Mouse (Mus musculus): ENCODE results near the gene Epb41l3.
"Not testable (repeated sequence)": the region's sequence is repeated elsewhere in the genome, so short reads cannot be mapped to it uniquely, and the experiment has no call there.

The Epb41l3 gene

DNA sequence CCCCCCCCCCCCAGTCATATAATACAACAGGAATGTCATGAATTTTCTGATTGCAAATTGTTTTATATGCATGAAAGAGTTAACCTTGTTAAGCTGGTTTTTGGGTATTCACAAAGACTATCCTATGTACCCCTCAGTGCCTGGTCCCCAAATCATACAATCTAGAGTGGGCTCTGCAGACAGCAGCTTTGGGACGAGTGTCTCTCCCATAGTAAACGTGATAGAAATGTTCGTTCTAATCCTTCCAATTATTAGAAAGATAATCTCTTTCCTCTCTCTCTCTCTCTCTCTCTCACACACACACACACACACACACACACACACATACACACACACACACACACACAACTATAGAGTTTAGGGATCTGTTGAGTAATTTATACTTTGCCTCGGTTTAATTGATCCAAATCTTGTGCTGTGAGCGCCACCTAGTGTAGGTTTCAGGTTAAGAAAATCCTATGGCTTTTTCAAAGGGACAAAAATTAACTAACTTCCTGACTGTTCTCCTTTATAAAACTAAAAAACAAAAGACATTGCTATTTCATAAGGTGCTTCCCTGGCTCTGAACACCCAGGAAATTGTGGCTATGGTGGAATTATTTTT is 30.4 kb downstream of the Epb41l3 start:
- DNase-seq (ENCODE audit: low spot score in 2 of 2), result peak in 1 of 2 experiments; percentile 14

DNA sequence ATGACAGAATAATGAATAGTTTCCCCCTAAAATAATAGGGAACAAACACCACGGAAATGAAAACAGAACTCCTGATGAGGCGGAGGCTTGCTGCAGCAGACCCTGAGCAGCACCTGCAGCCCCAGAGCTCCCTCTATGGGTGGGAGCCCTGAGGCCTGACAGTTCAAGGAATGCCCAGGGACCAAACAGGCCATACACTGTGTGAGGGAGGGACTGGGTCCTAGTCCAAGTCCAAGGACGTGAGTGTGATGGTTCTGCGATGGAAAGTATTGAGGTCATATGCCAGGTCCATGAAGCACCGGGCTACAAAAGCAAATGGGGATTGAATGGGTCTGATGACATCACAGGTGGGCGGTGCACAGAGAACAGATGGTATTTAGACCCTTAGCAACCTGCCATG is 33.7 kb downstream of the Epb41l3 start:
- DNase-seq (ENCODE audit: low spot score in 2 of 2), result no peak

DNA sequence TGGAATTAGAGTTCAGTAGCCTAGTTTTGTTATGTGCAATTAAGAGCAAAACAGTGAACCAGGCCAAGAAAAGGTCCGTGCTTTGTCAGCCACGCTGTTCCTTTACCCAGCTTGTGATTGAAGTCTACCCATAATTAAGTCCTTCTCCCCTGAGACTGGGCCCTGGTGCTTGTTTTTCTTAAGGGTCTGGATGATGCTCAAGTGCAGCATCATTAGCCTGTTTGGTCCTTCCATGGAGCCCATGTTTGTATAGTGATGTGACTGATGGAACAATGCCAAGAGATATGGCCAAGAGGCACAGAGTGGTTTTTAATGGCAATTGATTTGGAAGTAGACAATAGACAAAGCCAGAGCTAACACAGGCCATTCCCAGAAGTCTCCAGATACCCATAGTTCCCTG is 36.7 kb downstream of the Epb41l3 start:
- no peak for DNase-seq (ENCODE audit: low spot score in 2 of 2)

DNA sequence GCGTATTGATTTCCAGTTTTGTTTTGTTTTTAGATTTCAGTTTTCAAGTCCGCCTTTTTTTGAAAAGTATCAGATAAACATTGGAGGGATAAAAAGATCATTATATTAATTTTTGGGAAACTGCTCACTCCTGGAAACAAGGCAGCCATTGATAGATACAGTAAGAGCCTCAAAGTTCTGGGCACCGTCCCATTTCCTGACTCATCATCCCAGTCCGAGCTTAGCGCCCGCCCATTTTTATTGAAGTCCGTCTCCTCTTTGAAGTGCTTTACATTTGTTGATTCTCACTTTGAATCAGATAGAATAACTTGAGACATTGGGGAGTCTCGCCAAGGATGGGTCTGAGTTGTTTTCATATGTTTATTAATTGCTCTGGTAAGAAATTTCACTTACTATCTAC is 43.7 kb downstream of the Epb41l3 start:
- DNase-seq (ENCODE audit: low spot score in 2 of 2), result no peak

DNA sequence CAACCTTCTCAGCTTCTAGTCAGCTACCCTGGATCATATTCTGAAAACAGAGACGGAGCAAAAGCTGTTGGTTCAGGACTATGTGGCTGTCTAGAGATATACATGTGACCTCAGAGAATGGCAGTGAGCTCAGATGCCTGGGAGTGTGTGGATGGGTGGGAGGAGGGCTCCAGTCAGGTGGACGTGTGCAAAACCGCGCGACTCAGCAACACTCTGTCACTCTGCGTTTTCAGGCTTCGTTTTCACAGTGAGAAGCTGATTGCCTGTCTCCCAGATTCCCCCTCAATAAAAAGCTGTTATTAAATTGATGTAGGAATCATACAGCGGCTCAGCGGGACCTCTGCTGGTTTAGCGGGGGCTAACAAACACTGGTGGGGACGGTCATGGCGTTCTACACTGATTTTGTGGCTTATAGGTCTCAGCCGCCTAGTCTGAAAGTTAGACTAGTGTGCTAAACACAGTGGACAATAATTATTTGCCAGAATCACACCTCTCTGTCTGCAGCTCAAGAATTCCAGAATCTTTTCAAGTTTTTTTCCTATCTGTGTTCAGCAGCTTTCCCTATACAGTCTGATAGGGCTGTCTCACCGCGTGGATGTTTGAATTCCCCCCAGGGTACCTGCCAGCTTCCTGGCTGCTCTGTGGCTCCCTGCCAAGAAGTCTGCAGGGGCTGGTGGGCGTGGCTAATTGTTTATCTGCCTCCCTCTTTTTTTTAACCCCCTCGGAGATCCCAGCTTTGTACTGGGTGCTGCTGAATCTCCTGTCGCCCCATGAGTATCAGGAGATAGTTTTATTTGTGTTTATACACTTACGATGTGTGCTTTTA is 45.3 kb downstream of the Epb41l3 start:
- DNase-seq (ENCODE audit: low spot score in 2 of 2), result no peak

DNA sequence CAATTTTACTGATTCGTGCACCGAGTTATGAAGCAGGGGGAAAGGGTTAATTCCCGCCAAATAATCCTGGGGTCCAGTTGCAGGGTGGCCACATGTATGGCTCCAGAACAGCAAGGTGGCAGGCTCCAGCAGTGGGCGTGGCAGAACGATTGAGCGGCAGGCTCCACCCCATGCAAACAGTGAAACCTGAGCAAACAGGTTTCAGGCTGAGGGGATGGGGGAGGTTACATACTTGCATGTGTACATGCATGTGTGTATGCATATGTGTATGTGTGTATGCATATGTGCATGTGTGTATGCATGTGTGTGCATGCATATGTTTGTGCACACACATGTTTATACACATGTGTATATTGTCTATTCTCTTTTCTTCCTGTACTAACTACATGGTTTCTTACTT is 46.9 kb downstream of the Epb41l3 start:
- DNase-seq (ENCODE audit: low spot score in 2 of 2), result not testable (repeated sequence)

DNA sequence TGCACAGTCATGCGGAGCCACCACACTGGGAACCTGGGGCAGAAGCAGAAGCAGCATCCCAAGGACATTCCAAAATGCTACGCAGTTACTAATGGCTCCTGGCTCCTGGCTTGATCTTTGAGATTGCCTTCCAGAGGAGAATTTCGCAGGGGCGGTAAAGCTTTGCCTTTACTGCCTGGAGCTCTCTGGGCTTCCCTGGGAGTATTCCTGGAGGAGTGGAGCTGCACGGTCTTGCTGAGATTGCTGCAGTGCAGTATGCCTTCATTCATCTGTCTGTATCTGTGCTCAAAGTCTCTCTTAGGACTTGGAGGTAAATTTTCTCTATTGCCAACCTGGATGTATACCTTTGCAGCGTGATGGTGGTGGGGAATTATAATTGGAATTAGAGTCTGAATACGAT is 52.0 kb downstream of the Epb41l3 start:
- no peak for DNase-seq (ENCODE audit: low spot score in 2 of 2)

DNA sequence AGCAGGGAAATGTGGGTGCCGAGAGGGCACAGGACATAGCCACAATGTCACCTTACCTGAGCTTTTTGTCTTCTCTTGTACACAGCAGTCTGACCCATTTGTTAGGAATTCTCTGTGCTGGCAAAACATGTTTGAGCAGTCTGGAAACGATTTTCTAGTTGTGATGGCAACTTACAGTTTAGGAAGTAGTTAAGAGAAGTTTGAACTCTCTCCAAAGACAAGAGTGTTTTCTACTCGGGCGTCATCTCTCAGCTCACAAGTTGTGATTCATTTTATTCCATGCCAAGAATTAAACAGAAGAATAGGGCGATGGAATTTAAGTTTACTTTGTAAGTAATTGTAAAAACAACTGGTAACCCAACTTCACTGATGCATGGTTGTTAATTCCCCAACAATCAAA is 52.5 kb downstream of the Epb41l3 start:
- DNase-seq (ENCODE audit: low spot score in 2 of 2), result no peak

DNA sequence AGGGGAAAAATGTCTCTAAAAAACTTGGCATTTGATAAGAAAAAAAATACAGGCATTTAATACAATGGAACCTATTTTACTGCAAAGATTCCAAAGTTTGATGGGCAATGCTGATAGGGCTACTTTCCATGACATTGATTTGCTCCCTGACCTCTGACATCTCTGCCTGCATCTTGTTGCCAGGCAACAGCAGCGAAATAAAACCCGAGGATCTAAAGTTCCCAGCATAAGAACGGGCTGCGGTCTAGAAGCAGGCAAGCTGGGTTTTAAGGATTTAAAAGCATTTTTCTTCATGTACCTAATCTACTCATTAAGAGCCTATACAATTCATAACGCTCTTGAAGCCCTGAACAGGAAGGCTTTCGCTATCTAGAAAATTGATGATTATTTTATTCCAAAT is 54.0 kb downstream of the Epb41l3 start:
- no peak for DNase-seq (ENCODE audit: low spot score in 2 of 2)

DNA sequence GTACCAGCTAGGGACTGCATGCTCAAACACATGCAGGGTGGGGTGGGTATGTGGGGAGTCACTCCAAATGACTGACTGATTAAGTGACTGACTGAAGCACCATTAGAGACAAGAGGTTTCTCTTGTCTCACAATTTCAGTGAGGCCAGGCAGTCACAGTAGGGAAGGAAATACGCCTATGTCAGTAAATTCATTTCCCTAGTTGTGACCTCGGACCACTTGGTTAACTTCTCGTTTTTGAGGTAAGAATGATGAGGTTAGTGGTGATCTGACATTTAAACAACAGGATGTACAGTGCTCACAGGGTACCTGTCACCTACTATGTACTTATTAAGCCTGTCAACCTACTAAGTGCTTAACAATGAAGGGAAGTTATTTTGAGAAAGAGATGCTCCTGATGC is 67.5 kb downstream of the Epb41l3 start:
- DNase-seq (ENCODE audit: low spot score in 2 of 2), result no peak

DNA sequence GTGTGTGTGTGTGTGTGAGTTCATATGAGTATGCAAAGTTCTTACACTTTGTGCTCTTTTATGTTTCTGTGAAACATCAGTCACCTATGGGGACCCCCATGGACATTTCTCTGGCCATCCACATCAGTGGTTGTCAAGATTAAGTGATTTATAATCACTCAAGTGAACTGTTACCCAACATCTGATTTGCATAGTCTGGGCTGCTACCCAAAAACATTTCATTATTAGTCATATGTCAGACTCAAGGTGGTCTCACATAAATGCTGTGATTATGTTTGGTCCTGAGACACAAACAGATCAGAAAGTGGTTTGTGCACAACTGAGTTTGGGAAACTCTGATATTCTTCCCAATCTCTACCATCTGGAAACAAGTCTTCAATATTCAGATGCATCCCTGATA is 75.3 kb downstream of the Epb41l3 start:
- DNase-seq (ENCODE audit: low spot score in 2 of 2), result no peak

DNA sequence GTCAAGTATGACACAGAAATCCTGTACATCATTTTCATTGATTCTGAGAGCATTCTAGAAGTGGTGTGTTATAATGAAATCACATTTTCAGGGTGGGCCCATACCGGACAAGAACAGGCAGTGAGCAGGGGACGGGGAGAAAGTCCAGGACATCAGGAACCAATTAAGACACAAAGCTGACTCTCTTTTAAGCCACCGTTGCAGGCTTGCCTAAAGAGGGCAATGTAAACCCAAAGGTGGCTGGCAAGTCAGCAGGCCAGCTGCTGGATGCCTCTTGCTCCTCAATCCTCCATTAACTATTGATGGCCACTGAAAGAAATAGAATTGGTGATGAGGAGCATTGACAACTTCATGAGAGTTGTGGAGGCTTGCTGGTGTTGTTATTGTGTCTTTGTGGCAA is 75.8 kb downstream of the Epb41l3 start:
- DNase-seq (ENCODE audit: low spot score in 2 of 2), result no peak

DNA sequence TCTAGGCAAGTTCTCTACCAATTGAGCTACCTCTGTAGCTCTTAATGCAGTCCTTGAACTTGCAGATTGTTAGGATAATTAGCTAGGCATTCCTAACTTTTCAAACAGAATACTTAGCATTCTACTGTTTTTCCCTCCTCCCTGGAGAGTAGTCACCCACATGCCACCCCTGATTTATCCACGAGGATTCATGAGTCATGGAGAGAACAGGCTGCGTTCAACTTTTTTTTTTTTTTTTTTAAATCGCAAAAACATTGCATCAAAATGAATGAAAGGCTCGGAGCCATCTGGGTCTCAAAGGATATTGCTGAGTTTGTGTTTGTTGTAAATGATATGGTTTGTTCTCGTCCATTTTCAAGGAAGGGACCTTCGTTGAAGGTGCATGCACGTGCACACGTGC is 79.6 kb downstream of the Epb41l3 start:
- DNase-seq (ENCODE audit: low spot score in 2 of 2), result no peak

DNA sequence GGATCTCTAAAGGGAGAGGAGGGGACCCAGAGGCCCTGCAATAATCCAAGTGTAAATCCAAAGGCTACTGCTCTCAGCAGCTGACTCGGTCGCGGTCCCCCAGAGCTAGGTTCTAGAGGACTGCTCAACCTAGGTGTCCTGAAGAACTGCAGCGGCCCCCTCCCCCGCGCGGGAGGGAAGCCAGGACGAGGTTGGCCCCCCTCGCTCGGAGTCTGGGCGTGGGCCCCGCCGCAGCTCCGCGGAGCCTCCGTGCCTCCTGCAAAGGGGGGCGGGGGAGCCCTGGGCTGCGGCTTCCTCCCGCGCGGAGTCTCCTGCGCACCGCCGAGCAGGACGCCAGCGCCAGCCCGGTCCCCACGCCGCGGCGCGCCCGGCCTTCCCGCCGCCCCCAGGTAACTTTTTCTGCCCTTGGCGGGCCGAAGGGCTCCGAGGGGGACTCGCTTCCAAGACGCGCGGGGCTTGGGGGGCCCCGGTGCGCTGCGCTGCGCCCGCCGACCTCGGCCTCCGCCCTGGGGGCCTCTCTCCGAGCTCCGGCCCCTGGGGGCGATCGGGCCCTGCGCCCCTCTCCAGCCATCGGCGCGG is 81.1 kb downstream of the Epb41l3 start:
- peak; percentile 15 to 33 for DNase-seq (ENCODE audit: low spot score in 2 of 2)

DNA sequence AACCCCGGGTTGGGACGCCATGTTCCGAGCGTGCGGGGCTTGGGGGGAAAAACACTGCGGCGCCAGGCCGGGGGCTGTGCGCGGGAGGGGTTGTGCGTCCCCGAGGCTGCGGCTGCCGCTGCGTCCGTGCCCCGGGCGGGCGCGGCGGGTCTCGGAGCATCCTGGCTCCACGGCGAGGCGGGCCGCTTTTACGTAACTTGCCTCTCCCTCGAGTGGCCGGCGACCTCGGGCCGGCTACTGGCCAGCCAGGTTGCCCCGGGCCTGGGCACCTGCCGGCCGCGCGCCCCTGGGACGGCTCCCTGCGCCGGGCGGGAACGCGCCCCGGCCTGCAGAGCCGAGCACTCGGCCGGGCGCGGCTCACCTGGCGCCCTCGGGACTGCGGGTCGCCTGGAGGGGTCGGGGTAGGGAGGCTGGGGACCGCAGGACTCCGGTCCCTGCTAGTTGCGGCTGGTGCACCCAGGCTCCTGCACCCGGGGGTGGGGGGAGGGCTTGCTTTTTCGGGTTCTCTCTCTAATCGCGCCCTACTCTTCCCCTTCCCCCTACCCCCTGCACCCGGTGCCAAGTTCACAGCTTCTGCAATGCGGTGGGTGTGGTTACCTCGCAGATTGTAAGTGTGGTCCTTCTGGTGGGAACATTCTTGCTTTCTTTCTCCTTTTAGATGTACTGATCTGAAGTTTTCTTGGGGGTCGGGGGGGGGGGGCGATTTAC is 81.8 kb downstream of the Epb41l3 start:
- DNase-seq (ENCODE audit: low spot score in 2 of 2), result peak in 1 of 2 experiments; percentile 12

DNA sequence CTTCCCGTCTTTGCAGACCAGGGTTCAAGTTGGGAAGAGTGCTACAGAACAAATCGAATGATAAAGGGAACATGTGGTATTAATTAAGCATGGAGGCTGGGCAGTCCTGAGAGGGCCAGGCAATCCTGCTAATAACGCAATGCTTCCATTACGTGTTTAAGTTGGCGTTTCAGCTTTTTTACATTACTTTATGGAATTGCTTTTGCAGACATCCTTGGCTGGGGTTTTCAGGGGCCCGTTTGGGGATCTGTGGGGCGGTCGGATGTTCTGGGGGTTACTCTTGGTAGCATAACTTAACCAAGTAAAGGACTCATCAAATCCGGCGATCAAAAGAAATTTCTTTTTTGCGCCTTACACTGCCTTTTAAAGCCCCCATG is 82.3 kb downstream of the Epb41l3 start:
- DNase-seq (ENCODE audit: low spot score in 2 of 2), result no peak

DNA sequence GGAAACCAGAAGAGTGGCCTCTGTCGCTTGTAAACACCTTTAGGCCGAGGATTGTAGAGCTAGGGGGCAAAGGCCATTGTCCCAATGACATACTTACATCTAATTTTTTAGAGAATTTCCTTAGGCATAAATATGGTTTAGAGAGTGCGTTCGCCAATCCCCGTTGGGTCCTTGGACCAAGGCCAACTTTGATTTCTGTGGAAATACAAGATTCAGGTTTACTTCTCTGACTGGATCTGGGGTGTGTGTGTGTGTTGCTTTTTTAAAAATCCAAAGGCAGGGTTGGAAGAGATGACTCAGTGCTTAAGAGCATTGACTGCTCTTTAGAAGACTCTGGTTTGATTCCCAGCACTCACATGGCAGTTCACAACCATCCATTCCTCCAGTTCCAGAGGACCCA is 83.2 kb downstream of the Epb41l3 start:
- DNase-seq (ENCODE audit: low spot score in 2 of 2), result no peak

DNA sequence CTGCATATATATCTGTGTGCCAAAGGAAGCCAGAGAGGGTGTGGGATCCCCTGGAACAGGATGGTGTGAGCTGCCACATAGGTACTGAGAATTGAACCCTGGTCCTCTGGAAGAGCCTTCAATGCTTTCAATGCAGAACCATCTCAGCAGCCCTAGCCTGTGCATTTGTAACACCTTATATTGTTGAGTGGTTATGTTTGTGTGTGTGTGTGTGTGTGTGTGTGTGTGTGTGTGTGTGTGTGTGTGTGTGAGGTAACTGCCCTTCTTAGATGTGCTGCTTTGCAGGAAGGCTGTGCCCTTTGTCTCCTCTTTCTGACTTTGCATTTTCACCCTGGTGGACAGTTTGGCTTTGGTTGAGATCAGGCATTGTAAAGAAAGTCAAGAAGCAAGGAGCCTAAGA is 87.2 kb downstream of the Epb41l3 start:
- DNase-seq (ENCODE audit: low spot score in 2 of 2), result no peak

DNA sequence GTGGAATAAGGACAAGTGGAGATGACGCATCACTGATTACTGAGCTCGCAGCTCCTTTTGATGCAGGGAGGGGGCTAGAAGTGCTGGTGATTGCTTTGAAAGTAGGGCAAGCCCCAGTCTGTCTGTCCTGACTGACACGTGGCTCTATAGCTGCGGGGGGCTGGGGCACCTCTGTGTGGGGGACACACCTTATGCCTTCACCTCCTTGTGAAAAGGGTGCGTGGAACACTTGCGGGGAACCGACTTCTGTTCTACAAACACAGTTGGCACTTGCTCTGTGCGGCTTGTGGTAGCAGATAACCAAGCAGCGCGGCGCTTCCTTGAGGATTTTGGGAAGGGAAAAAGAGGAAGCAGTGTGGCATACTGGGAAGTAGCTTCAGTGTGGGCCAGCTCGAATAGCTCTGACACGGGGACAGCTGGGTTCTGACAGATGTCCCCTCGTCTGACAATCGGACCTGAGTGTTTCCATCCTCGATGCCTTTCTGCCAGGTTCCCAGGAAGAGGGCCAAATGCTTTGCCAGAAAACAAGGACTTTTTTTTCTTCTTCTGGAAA is 101.5 kb downstream of the Epb41l3 start:
- no peak for DNase-seq (ENCODE audit: low spot score in 2 of 2)

DNA sequence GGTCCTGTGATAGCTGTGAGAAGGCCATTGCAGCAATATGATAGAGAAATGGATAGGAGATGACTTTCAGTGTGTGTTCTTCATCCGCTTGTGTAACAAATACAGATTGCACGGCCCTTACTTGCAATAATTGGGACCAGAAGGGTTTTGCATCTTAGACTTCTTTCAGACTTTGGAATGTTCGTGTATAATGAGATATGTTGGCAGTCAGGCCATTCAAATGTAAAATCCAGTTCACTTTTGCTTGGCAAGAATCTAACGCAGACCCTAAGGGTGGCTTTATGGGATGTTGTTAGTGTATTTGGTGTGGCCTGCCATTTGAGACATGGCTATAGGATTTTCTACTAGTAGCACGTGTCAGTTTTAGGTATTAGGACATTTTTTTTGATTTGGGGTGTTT is 102.5 kb downstream of the Epb41l3 start:
- no peak for DNase-seq (ENCODE audit: low spot score in 2 of 2)

DNA sequence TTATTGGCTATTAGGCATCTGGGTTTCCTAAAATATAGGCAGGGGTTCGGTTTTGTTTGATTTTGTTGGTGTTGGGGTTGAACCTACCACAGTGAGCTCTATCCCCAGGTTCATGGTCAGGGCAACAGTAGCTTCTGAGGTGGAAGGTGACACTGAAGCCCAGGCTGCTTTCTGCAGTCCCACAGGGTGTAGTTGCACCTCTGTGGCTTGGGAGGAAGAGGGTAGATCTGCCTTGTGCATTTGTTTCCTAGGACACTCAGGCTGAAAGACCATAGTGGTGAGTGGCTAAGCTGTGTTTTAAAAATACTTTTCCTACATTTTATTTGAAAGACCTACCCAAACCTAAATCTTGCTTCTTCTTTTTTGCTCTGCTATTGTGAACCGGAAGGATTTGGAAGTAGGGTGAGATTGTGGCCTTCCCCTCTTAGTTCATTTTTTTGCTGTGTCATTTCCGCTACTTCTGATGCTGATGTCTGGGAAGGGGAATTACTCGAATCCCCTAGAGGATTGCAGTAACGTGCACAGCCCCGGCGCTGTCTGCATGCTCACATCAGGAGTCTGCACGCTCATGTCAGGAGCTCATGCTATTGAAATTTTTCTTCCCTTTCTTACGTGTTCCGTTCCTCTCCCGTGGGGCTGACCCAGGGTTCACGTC is 105.5 kb downstream of the Epb41l3 start:
- DNase-seq (ENCODE audit: low spot score in 2 of 2), result peak; percentile 69 to 74

Data from heart, adult 9 months (tissue).